Mouse (Mus musculus) heart, postnatal 0 days (tissue): ENCODE measurements at regions not wholly inside any gene's neighbourhood (a gene's known extent, or its start where the extent isn't known, plus 50 kb on each side); places are given as distances from the start of the nearest gene placed in this dataset.

Experiments
- CTCF ChIP-seq: IDR thresholded peaks from 2 replicates; pipeline ENCODE4 v1.5.1; 2016; ENCODE audit warnings: antibody characterized with exemption, control low read depth, low read depth
- EP300 ChIP-seq: IDR thresholded peaks from 2 replicates; pipeline ENCODE4 v1.6.1; 2016; ENCODE audit warnings: antibody characterized with exemption, low read depth

DNA sequence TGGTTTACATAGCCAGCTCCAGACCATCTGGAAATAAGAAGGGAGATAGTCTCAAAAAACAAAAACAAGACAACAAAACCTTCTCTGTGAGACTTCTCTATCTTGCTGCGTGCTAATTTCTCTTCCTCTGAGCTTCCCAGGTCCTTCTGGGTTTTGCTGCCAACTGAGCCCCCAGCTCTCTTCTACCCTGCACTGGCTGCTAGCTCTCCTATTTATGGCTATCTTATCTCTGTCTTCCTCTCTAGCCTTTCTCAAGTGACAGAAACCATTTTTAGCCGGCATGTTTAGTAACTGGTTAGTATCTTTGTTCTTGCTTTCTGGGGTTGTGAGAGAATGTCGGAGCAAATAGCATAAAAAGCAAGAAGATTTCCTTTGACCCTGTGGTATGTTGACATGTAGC is 1172.1 kb downstream of the 4930447A16Rik start:
- TF ChIP-seq CTCF (no peak), EP300 (no peak)
